Mouse (Mus musculus): ENCODE results near the gene Prss50. TPM values are rescaled to one million over a fixed set of nuclear protein-coding genes. Genes with fewer than 3 reads are reported as not detected.

Prss50 gene
- total and polyA plus RNA-seq, 3 experiments, result not detected

- H3K27ac ChIP-seq (ENCODE audit: insufficient read depth, low read depth), result no peak overlapping the region
- no peak overlapping the region for H3K4me2 ChIP-seq (ENCODE audit: insufficient read depth, low read depth, poor library complexity, severe bottlenecking)
- H3K36me3 ChIP-seq (replicated peaks in 1 of 2; ENCODE audit: control insufficient read depth in 1 of 2, insufficient read depth in 1 of 2, low read length in 1 of 2), result no peaks in the 10 kb centered on the region
- H3K4me1 ChIP-seq (ENCODE audit: control insufficient read depth in 1 of 2, insufficient read depth in 2 of 2), result peaks cover 2 to 12% of the 10 kb centered on the region in 2 experiments; a peak in 3 of 4 replicates
- DNase-seq (ENCODE audit: extremely low read depth), result no peak
- in situ Hi-C loops (cut with MboI; ENCODE audit: low pct_ligation_motif_present, low pct_unique_long_range_greater_than_20kb, low sequenced_read_pairs), result no loop called here
- peaks cover 14% of the 10 kb centered on the region for H3K27me3 ChIP-seq (replicated peaks)
- no peak overlapping the region for H3K9ac ChIP-seq (ENCODE audit: insufficient read depth, low read depth)
- TF ChIP-seq MAFK (IDR thresholded peaks at IDR 0.05; ENCODE audit: insufficient replicate concordance, low read length) (no peak), MAZ (IDR thresholded peaks at IDR 0.05; ENCODE audit: low read depth, low read length) (no peak), ZKSCAN1 (IDR thresholded peaks at IDR 0.05; ENCODE audit: borderline replicate concordance, low read depth, low read length) (no peak), CHD2 (IDR thresholded peaks at IDR 0.05; ENCODE audit: low read length) (no peak), BHLHE40 (IDR thresholded peaks at IDR 0.05; ENCODE audit: low read depth, low read length) (no peak), GABPA (IDR thresholded peaks at IDR 0.05; ENCODE audit: insufficient replicate concordance, low read depth, low read length) (no peak), MYC (IDR thresholded peaks at IDR 0.05; ENCODE audit: low read depth, low read length) (no peak), MEF2A (IDR thresholded peaks at IDR 0.05; ENCODE audit: borderline replicate concordance, low read depth, low read length) (no peak), UBTF (IDR thresholded peaks at IDR 0.05; ENCODE audit: low read depth, low read length) (no peak), TCF12 (IDR thresholded peaks at IDR 0.05; ENCODE audit: low read depth, low read length) (no peak), CHD1 (IDR thresholded peaks at IDR 0.05; ENCODE audit: low read depth, low read length) (no peak), KAT2A (IDR thresholded peaks at IDR 0.05; ENCODE audit: insufficient replicate concordance, low read length) (no peak), RCOR1 (conservative IDR thresholded peaks at IDR 0.05; ENCODE audit: low read depth, low read length) (no peak), SMC3 (IDR thresholded peaks at IDR 0.05; ENCODE audit: low read depth, low read length) (no peak), SIN3A (IDR thresholded peaks at IDR 0.05; ENCODE audit: low read length) (no peak), HCFC1 (IDR thresholded peaks at IDR 0.05; ENCODE audit: low read depth, low read length) (no peak), PAX5 (IDR thresholded peaks at IDR 0.05; ENCODE audit: low read length) (no peak), ZMIZ1 (IDR thresholded peaks at IDR 0.05; ENCODE audit: low read depth, low read length) (no peak)
- dilution Hi-C loops (cut with MboI; ENCODE audit: extremely low pct_ligation_motif_present, extremely low pct_unique_long_range_greater_than_20kb, low sequenced_read_pairs), result no loop called here
- no peaks in the 10 kb centered on the region for H3K9me3 ChIP-seq (replicated peaks; ENCODE audit: low read length)
- H3K4me3 ChIP-seq (replicated peaks in 1 of 3; ENCODE audit: low read depth in 2 of 3, low read length in 2 of 3, poor library complexity in 1 of 3), result no peak overlapping the region
- H3K79me2 ChIP-seq (replicated peaks; ENCODE audit: control insufficient read depth, extremely low read depth, insufficient read depth, poor library complexity, severe bottlenecking), result no peaks in the 10 kb centered on the region
Observed at GRCm38 (mm10) chr9:110821436-110821835, 36.3 kb upstream of the Prss50 start.

GRCm38 (mm10) chr9:110825426-110825825 lies 32.3 kb upstream of the Prss50 start:
- Histone ChIP-seq H3K27me3 (replicated peaks) (peaks cover 7% of the 10 kb centered on the region), H3K79me2 (replicated peaks; ENCODE audit: control insufficient read depth, extremely low read depth, insufficient read depth, poor library complexity, severe bottlenecking) (no peaks in the 10 kb centered on the region), H3K4me3 (replicated peaks in 1 of 3; ENCODE audit: low read depth in 2 of 3, low read length in 2 of 3, poor library complexity in 1 of 3) (no peak overlapping the region), H3K4me1 (ENCODE audit: control insufficient read depth in 1 of 2, insufficient read depth in 2 of 2) (peaks cover 2 to 12% of the 10 kb centered on the region in 2 experiments; a peak in 3 of 4 replicates), H3K9ac (ENCODE audit: insufficient read depth, low read depth) (peak overlapping the region; percentile 30; the same call in 1 of the 2 replicates), H3K36me3 (replicated peaks in 1 of 2; ENCODE audit: control insufficient read depth in 1 of 2, insufficient read depth in 1 of 2, low read length in 1 of 2) (no peaks in the 10 kb centered on the region), H3K27ac (ENCODE audit: insufficient read depth, low read depth) (no peak overlapping the region), H3K9me3 (replicated peaks; ENCODE audit: low read length) (no peaks in the 10 kb centered on the region), H3K4me2 (ENCODE audit: insufficient read depth, low read depth, poor library complexity, severe bottlenecking) (peak overlapping the region; percentile 41; the same call in 1 of the 2 replicates)
- dilution Hi-C loops (cut with MboI; ENCODE audit: extremely low pct_ligation_motif_present, extremely low pct_unique_long_range_greater_than_20kb, low sequenced_read_pairs) (no loop called here), in situ Hi-C loops (cut with MboI; ENCODE audit: low pct_ligation_motif_present, low pct_unique_long_range_greater_than_20kb, low sequenced_read_pairs) (no loop called here)
- no peak for TF ChIP-seq KAT2A (IDR thresholded peaks at IDR 0.05; ENCODE audit: insufficient replicate concordance, low read length)
- TF ChIP-seq MXI1 (IDR thresholded peaks at IDR 0.05; ENCODE audit: low read depth, low read length), result no peak
- no peak for TF ChIP-seq ZMIZ1 (IDR thresholded peaks at IDR 0.05; ENCODE audit: low read depth, low read length)
- no peak for TF ChIP-seq CTCF (conservative IDR thresholded peaks at IDR 0.05 in 1 of 2, IDR thresholded peaks at IDR 0.05 in 1 of 2; ENCODE audit: low read depth in 2 of 2, low read length in 2 of 2)
- TF ChIP-seq ZKSCAN1 (IDR thresholded peaks at IDR 0.05; ENCODE audit: borderline replicate concordance, low read depth, low read length), result no peak
- TF ChIP-seq MYC (IDR thresholded peaks at IDR 0.05; ENCODE audit: low read depth, low read length), result no peak
- no peak for TF ChIP-seq BHLHE40 (IDR thresholded peaks at IDR 0.05; ENCODE audit: low read depth, low read length)
- TF ChIP-seq JUN (IDR thresholded peaks at IDR 0.05; ENCODE audit: insufficient read depth, low read depth, low read length), result no peak
- TF ChIP-seq RCOR1 (conservative IDR thresholded peaks at IDR 0.05; ENCODE audit: low read depth, low read length), result no peak
- no peak for TF ChIP-seq ETS1 (conservative IDR thresholded peaks at IDR 0.05; ENCODE audit: low read depth, low read length)
- no peak for TF ChIP-seq SIN3A (IDR thresholded peaks at IDR 0.05; ENCODE audit: low read length)
- TF ChIP-seq ZNF384 (IDR thresholded peaks at IDR 0.05; ENCODE audit: low read depth, low read length), result no peak
- no peak for TF ChIP-seq MAFK (IDR thresholded peaks at IDR 0.05; ENCODE audit: insufficient replicate concordance, low read length)
- no peak for TF ChIP-seq MAZ (IDR thresholded peaks at IDR 0.05; ENCODE audit: low read depth, low read length)
- no peak for TF ChIP-seq HCFC1 (IDR thresholded peaks at IDR 0.05; ENCODE audit: low read depth, low read length)
- no peak for DNase-seq (ENCODE audit: extremely low read depth)
